Mouse (Mus musculus): Measurements from ENCODE around the gene Tbx6. TPM values are rescaled to one million over a fixed set of nuclear protein-coding genes. Genes with fewer than 3 reads are reported as not detected.

The Tbx6 gene
- total RNA-seq, 2 experiments from 2014 or later: 0.21 to 0.41 TPM

DNA sequence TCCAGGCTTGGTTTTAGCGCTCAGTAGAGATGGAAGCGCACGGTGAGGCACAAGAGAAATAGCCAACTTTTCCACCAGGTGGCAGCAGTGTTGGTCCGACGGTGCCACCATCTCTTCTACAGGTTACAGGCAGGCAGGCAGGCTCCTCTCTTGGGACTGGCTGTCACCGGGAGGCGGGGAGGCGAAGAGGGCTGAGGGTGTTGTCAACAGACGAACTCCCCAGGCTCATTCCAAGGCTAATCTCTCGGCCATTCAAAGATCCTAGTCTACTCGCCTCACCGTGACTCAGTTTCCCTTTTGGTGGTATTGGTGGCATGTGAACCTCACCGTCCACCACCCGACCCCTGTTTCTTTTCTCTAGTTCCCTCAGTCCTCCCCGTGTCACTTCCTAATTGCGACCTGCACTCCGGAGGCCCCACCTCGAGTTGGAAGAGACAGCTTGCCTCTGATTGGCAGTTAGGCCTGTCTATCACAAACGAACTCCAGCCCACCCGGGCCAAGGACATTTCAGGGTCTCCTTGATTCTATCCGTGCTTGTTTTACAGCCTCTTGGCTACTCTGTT, 50.8 kb downstream of the Tbx6 start:
- DNase-seq (ENCODE audit: extremely low spot score in 1 of 2, low spot score in 2 of 2): peak; percentile 73 to 81
- intact Hi-C loops (cut with DNase I): loop anchor here (2.0 kb wide), 1 partner anchor 273 kb away; no protein-coding TSS in a partner anchor

DNA sequence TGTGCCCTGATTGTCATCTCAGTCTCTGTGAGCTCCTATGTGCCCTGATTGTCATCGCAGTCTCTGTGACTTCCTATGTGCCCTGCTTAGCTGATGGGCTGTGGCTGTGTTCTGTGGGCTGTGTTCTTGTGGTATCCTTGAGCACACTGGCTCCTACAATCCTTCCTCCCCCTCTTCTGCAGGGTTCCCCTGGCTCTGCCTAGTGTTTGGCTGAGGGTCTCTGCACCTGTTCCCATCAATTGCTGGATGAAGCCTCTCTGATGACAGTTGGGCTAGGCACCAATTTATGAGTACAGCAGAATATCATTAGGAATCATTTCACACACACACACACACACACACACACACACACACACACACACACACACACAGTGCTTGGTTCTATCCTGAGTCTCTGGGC, 52.0 kb downstream of the Tbx6 start:
- DNase-seq (ENCODE audit: extremely low spot score in 1 of 2, low spot score in 2 of 2): no peak
- intact Hi-C loops (cut with DNase I): loop anchor here (2.0 kb wide), 1 partner anchor 272 kb away; no protein-coding TSS in a partner anchor

Other genes starting within 250 kb of the Tbx6 start
- 100 to 1,000 TPM; 194 to 195 TPM for gene Eif3c, start 215.1 kb upstream of the Tbx6 start, total RNA-seq (2021)
- gene Apobr, start 196.5 kb upstream of the Tbx6 start, total RNA-seq (2021): 1 to 10 TPM in 1 of 2 experiments, under 1 TPM in 1; 0.97 to 1.1 TPM
- gene Cln3, start 195.7 kb upstream of the Tbx6 start, total RNA-seq (2021): 10 to 100 TPM; 21.2 to 22.1 TPM
- gene Il27, start 186.5 kb upstream of the Tbx6 start, total RNA-seq (2021): not detected
- 1 to 10 TPM; 8.7 to 8.9 TPM for gene Nupr1, start 150.6 kb upstream of the Tbx6 start, total RNA-seq (2021)
- 10 to 100 TPM; 32.8 to 42.3 TPM for gene Sgf29, start 132.2 kb upstream of the Tbx6 start, total RNA-seq (2021)
- 1 to 10 TPM; 2.7 to 8.2 TPM for gene Sult1a1, start 105.1 kb upstream of the Tbx6 start, total RNA-seq (2021)
- 100 to 1,000 TPM; 118 to 124 TPM for gene Bola2, start 86.1 kb upstream of the Tbx6 start, total RNA-seq (2021)
- gene Slx1b, start 85.7 kb upstream of the Tbx6 start, total RNA-seq (2021): 10 to 100 TPM; 21.6 to 22.5 TPM
- 100 to 1,000 TPM; 178 to 199 TPM for gene Coro1a, start 73.7 kb upstream of the Tbx6 start, total RNA-seq (2021)
- 100 to 1,000 TPM; 260 to 263 TPM for gene Mapk3, start 21.9 kb upstream of the Tbx6 start, total RNA-seq (2021)
- 1 to 10 TPM; 2.6 to 3.5 TPM for gene Gdpd3, start 15.1 kb upstream of the Tbx6 start, total RNA-seq (2021)
- gene Ypel3, start 4.5 kb upstream of the Tbx6 start, total RNA-seq (2021): 100 to 1,000 TPM; 167 to 169 TPM
- 10 to 100 TPM; 54.4 to 56.2 TPM for gene Ppp4c, start 11.0 kb downstream of the Tbx6 start, total RNA-seq (2021)
- gene Fam57b, start 16.2 kb downstream of the Tbx6 start, total RNA-seq (2021): 100 to 1,000 TPM; 135 to 141 TPM
- gene 4930451I11Rik, start 50.2 kb downstream of the Tbx6 start, total RNA-seq (2021): not detected
- gene Doc2a, start 65.9 kb downstream of the Tbx6 start, total RNA-seq (2021): 10 to 100 TPM; 74.1 to 80.3 TPM
- 10 to 100 TPM; 32.4 to 41.1 TPM for gene Hirip3, start 80.5 kb downstream of the Tbx6 start, total RNA-seq (2021)
- 10 to 100 TPM; 51.5 to 56.4 TPM for gene Ino80e, start 80.9 kb downstream of the Tbx6 start, total RNA-seq (2021)
- 100 to 1,000 TPM; 161 to 168 TPM for gene Taok2, start 103.2 kb downstream of the Tbx6 start, total RNA-seq (2021)
- 10 to 100 TPM; 22.4 to 25.2 TPM for gene Tmem219, start 141.4 kb downstream of the Tbx6 start, total RNA-seq (2021)
- gene Kctd13, start 147.4 kb downstream of the Tbx6 start, total RNA-seq (2021): 100 to 1,000 TPM; 143 to 150 TPM
- gene Asphd1, start 168.1 kb downstream of the Tbx6 start, total RNA-seq (2021): 10 to 100 TPM; 49.0 to 58.8 TPM
- gene Sez6l2, start 169.1 kb downstream of the Tbx6 start, total RNA-seq (2021): 100 to 1,000 TPM; 306 to 312 TPM
- 100 to 1,000 TPM; 163 to 166 TPM for gene Cdipt, start 194.4 kb downstream of the Tbx6 start, total RNA-seq (2021)
- gene Cdiptos, start 194.6 kb downstream of the Tbx6 start, total RNA-seq (2021): under 1 TPM in 1 of 2 experiments, not detected in 1; 0.17 TPM
- gene Mvp, start 233.1 kb downstream of the Tbx6 start, total RNA-seq (2021): 1 to 10 TPM; 4.4 to 4.5 TPM
- gene Pagr1b, start 235.0 kb downstream of the Tbx6 start, total RNA-seq (2021): under 1 TPM in 1 of 2 experiments, not detected in 1; 0.94 TPM
- 10 to 100 TPM; 17.1 to 17.7 TPM for gene Pagr1a, start 235.9 kb downstream of the Tbx6 start, total RNA-seq (2021)
- 10 to 100 TPM; 38.9 to 40.8 TPM for gene Gm42742, start 239.6 kb downstream of the Tbx6 start, total RNA-seq (2021)
- 100 to 1,000 TPM; 182 to 196 TPM for gene Prrt2, start 239.7 kb downstream of the Tbx6 start, total RNA-seq (2021)
- gene Maz, start 245.6 kb downstream of the Tbx6 start, total RNA-seq (2021): 100 to 1,000 TPM; 265 to 274 TPM

Measured in left cerebral cortex, postnatal 10 days (tissue).